Mouse (Mus musculus) ES-E14 (cell line): ENCODE results near the gene Atl2.

Experiments
- CHD2 ChIP-seq: IDR thresholded peaks from 2 replicates; pipeline ENCODE4 v1.6.1; 2014; ENCODE audit warnings: mild to moderate bottlenecking, low read depth, low read length, inconsistent platforms
- MAFK ChIP-seq: IDR thresholded peaks from 2 replicates; pipeline ENCODE4 v1.6.1; 2014; ENCODE audit warnings: mild to moderate bottlenecking, low read depth, low read length, inconsistent platforms; ENCODE audit not compliant: insufficient read depth

GRCm38 (mm10) chr17:79810421-79810820 is 85.5 kb downstream of the Atl2 start:
- no peak for TF ChIP-seq CHD2
- TF ChIP-seq MAFK: no peak
